Mouse (Mus musculus): ENCODE data around the gene Eif3l.

Gene Eif3l

GRCm38 (mm10) chr15:79093083-79093839, 18.3 kb downstream of the Eif3l start:
- DNase-seq (ENCODE audit: low spot score in 2 of 2): no peak

- DNase-seq (ENCODE audit: low spot score in 2 of 2): no peak
Observed at GRCm38 (mm10) chr15:79095483-79095882, 20.5 kb downstream of the Eif3l start.

DNA sequence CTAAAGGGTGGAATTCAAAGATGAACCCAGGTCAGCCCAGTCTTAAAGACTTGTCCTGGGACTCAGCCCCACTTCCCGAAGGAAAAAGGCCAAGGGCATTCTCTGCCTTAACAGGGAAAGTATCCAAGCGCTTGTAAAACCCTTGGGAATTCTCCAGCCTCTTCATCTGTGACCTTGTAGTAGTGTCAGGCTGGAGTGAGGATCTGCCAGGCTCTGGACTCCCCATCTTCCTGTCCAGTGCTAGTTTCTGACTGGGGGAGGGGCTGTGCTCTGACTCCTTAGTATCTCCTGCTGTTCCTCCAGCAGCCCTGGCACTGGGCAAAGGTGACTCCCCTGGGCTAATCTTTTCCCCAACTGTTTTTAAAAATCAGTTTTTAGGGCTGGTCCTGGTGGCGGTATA, 21.6 kb downstream of the Eif3l start:
- DNase-seq (ENCODE audit: low spot score in 2 of 2): no peak

DNA sequence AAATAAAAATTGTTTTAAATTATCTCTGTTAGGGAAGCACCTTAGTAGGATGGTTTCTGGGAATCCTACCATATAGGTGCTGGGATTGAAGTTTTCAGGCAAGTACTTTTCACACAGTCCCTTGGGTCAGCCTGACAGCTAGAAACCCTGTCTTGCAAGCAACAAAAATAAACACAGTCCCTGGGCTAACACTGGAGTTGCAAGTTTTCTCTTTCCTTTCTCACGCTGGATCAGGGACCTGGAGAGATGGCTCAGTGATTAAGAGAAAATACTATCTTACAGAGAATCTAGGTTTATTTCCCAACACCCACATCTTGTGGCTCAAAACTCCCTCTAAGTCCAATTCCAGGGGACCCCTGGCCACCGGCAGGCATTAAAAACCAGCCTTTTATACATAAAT, 22.2 kb downstream of the Eif3l start:
- DNase-seq (ENCODE audit: low spot score in 2 of 2): no peak

DNA sequence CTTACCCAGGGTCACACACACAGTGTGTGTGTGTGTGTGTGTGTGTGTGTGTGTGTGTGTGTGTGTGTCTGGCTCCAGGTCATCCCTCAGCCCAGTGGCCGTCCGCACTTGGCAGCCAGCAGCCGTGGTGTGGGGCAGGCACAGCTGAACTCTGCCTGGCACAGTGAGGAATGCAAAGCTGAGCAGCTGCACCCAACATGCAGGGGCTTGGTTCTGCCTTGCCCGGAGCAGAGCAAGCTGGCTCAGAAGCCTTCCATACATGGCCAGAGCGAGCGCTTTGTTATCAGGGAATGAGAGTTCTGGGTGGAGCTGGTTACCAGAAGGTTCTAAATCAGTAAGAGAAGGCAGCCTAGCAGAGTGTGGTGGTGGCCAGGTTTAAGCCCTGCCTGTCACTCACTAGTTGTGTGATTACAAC, 22.6 kb downstream of the Eif3l start:
- DNase-seq (ENCODE audit: low spot score in 2 of 2): no peak

DNA sequence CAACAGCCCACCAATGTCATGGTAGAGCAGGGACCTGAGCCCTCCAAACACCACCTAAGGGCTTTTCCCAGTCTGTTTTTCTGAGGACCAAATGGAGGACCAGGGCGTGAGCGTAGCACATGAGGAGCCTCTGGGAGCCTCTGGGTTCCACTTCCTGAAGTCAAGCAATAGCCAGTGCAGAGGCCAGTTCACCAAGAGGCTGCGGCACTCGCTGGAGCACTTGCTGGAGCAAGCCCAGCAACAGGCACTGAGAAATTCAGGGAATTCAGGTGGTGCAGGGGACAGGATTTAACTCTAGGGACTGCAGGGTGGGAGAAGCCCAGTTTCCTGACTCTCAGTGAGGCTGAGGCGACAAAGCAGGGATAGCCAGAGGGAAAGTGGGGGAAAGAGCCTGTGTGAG, 23.2 kb downstream of the Eif3l start:
- DNase-seq (ENCODE audit: low spot score in 2 of 2): no peak

GRCm38 (mm10) chr15:79098868-79099267, 23.9 kb downstream of the Eif3l start:
- DNase-seq (ENCODE audit: low spot score in 2 of 2): no peak

DNA sequence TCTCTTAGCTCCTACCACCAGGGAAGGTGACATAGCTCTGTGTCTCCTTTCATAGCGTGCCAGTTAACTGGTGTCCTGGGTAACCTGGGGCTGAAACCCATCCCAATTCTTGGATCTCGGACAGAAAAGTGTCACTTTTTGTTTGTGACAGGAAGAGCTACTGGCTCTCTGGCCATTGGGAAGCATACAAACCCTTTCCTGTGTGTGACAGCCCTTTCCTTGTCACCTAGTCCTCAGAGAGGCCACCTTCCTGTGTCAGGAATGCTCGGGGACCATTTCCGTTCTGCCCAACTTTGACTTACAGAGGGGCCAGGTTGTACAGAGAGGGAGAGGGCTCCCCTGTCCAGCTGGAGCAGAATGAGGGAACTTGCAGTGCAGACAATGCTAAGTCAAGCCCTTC, 24.5 kb downstream of the Eif3l start:
- no peak for DNase-seq (ENCODE audit: low spot score in 2 of 2)

- no peak for DNase-seq (ENCODE audit: low spot score in 2 of 2)
Observed at GRCm38 (mm10) chr15:79100391-79100790, 25.4 kb downstream of the Eif3l start.

DNA sequence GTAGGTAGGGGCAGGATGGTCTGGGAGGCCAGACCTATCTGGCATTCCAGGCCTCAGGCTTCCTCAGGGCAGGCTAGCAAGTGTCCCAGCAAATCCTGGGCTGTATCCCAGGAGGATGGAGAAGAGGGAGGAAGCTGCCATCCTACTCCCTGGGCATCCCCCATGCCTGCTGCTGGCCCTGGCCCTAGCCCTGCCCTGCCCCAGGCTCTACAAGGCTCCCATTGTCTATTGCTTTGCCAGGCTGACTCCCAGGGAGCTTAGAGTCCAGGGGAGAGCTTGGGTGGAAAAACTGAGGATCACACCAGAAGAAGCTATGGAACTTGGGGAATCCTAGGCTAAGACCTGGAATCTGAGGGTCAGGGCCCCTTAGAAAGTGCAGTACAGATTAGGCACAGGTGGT, 26.6 kb downstream of the Eif3l start:
- DNase-seq (ENCODE audit: low spot score in 2 of 2): no peak

DNA sequence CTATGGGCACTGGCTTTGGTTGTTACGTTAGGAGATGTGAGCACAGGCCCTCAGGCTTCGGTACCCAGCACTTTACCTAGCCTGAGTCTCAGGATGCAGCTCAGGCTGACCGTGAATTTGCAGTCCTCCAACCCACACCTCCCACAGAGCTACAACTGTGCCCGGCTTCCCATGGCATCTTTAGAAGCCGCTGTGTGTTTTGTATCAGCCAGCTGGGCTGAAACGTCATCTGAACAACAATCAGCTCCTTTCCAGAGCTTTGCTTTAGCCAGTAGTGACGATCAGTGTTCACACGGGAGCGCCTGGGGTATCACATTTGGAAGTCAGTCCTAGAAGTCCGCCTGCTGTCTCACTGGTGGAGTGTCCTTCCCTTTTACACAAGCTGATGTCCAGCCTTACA, 28.3 kb downstream of the Eif3l start:
- no peak for DNase-seq (ENCODE audit: low spot score in 2 of 2)

DNA sequence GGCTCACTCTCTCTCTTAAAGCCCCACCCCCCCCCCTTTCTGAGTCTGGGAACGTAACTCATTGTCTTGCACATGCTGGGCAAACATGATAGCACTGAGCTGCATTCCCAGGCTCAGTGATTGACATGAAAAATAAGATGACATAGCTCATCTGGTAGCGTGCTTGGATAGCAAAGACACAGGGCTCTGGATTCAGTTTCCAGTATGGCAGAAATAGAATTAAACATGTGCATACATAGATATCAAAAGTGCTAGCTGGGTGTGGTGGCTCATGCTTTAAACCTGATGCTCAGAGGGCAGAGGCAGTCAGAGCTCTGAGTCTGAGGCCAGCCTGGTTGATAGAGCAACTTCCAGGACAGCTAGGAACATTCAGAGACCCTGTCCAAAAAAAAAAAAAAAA, 30.8 kb downstream of the Eif3l start:
- no peak for DNase-seq (ENCODE audit: low spot score in 2 of 2)

DNA sequence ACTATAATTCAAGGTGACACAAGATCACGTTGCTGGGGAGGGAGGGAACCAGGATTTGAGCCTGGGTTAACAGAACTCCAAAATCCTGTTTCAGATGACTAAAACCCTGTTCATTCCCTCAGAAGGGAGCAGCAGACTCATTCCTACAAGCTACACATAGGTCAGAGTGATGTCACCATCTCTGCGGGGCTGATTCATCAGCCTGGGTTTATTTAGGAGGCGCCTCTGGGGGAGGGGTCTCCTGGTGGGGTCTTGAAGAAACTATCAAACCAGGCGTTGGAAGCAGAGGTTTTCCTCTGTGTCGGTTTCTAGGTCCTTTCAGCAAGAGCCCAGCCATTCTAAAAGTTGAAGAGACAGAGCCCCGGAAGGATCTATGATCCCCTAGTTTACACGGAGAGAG, 33.0 kb downstream of the Eif3l start:
- no peak for DNase-seq (ENCODE audit: low spot score in 2 of 2)

DNA sequence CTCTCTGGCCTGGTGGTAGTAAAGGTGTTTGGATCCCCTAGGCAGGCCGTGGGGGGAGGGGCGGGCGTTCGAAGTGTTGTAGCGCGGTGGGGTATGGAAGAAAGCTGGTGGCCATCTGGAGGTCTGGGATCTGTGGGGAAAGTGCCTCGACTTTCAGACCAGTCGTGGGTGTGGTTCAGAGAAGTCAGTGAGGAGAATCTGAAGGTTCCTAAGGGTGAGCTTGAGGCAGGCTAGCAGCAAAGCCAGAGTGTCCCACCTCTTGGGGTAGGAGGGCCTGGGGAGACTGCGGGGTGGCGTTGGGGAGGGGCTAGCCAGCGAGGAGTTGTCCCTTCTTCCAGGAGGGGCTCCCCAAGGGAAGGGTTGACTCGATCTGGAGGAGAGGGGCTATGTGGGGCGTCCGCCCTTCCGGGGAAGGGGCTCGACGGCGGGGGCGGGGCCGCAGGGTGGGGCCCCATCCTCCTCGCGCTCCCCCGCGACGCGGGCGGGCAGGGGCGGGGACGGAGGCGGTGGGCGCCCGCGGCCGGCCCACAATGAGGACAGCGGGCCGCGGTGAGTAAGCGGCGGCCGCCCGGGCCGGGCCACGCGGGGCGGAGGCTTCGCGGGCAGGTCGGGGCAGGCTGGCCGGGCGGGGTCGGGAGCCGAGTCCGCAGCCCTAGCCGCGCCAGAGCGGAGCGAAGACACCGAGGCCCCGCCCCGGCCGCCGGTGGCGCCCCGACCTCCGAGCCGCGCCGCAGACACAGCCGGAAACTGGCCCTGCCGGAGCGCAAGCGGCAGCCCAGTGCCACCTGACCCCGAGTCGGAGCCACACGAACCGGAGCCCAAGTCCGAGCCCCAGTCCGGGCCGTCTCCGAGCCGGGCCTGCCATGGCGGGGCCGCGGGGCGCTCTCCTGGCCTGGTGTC, 33.7 kb downstream of the Eif3l start, which contains the start of gene Micall1:
Gene Micall1, plus strand, starts transcription at position 478 of the 900 bp plus-strand sequence.
- peak; percentile 65 to 78 for DNase-seq (ENCODE audit: low spot score in 2 of 2)

GRCm38 (mm10) chr15:79109321-79109934, 34.4 kb downstream of the Eif3l start:
- peak in 1 of 2 experiments; percentile 22 for DNase-seq (ENCODE audit: low spot score in 2 of 2)

GRCm38 (mm10) chr15:79110031-79110430, 35.1 kb downstream of the Eif3l start:
- no peak for DNase-seq (ENCODE audit: low spot score in 2 of 2)

DNA sequence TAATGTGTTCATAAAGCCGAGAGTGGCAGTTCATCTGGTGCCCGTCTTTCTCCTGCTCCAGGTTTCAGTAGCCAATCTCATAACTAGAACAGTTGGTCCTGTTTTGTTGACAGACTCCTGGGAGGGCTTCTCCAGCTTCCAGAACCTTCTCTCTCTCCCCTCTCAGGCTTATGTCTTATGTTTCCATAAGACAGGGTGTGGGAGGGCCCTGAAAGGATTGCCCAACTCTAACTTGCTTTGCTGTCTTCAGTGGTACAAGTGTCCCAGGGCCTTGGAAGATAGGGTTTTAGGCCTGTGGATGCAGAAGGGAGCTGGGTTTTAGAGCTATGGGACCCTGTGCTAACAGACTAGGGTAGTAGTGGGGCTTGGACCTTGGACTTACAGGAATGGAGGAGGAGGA, 35.5 kb downstream of the Eif3l start:
- no peak for DNase-seq (ENCODE audit: low spot score in 2 of 2)

GRCm38 (mm10) chr15:79111774-79112173, 36.8 kb downstream of the Eif3l start:
- DNase-seq (ENCODE audit: low spot score in 2 of 2): no peak

DNA sequence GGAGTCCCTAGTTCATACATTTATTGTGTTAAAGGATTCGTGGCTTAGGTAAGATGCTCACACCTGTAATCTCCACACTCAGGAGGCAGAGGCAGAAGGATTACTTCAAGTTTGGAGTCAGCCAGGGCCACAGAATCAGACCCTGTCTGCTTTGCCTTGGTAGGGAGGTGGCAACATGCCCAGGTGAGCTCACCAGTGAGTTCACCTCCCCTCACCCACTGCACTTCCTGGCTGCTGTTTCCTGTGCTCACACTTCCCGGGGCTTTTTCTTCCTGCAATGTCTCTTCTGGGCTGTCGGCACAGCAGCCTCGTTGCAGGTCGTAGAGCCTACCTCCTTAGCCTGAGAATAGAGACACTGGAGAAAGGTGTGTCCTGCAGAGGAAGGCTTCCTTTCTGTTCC, 40.3 kb downstream of the Eif3l start:
- no peak for DNase-seq (ENCODE audit: low spot score in 2 of 2)

DNA sequence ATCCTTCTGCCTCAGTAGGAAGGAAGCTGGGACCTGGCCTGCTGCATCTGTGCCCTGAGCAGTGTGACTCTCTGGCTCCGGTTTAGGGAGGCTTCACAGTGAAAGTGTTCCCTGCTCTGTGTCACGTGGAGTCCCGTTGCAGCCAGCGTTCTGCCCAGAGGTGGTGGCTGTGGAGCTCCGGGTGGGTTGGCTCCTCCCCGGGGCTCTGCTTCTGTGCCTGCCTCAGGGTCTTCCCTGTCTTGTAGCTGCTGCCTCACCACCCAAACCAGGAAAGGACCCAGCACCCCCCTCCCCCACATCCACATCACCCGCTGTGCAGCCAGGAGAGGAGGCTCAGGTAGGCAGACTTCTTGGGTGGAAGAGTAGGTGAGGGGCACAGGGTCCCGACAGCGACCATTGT, 44.5 kb downstream of the Eif3l start:
- DNase-seq (ENCODE audit: low spot score in 2 of 2): no peak

GRCm38 (mm10) chr15:79122119-79122518, 47.1 kb downstream of the Eif3l start:
- DNase-seq (ENCODE audit: low spot score in 2 of 2): no peak

GRCm38 (mm10) chr15:79122546-79122945, 47.6 kb downstream of the Eif3l start:
- DNase-seq (ENCODE audit: low spot score in 2 of 2): no peak

Measured in spleen, postnatal 36 days (tissue).